Mouse (Mus musculus): ENCODE results near the gene Rnf20. TPM values are rescaled to one million over a fixed set of nuclear protein-coding genes. Genes with fewer than 3 reads are reported as not detected.
A peak's percentile ranks its signal among the peaks of the same experiment; 100 is the strongest.

The Rnf20 gene
- 15.6 and 16.4 TPM in 2 replicates for polyA plus RNA-seq (2015; fragmentation: Nextera tagmentation; extraction: Ambion mirVana)

DNA sequence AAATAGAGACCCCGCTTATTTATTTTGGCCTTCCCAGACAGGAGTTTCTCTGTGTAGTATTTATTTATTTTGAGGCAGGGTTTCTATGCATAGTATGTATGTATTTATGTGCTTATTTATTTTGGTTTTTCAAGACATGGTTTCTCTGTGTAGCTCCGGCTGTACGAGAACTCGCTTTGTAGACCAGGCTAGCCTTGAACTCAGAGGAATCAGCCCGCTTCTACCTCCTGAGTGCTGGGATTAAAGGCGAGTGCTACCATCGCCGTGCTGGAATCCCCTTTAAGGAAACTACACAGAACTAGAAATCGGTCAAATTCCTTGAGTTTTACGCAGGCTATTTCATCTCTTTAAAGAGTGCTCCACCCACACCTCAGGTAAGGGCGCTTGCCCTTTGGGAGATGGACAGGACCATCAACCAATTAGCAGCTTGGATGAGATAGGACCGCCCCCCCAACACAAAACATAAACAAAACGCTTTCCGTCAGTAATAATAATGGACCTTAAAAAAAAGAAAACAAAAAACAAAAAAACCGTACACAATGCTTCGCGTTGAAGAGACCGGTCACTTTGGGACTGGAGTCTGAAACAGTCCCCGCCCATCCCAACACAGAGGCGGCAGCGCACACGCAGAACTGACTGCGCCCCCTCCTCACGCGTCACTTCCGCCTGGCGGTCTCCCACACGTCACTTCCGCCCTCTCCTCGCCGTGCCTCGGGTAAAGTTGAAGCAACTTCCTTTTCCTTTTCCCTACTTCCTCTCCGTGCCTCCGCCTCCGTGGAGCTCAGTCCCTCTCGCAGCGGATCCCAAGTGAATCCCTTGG lies at the start of gene Rnf20:
Gene Rnf20 (plus strand): TSS at position 688 of the 820 bp plus-strand sequence.
- no peak for TF ChIP-seq CTCF (IDR thresholded peaks at IDR 0.05; ENCODE audit: low read depth)
- peak; percentile 96 for ATAC-seq
- peak within 1 kb of the TSS; percentile 78 for H3K9ac ChIP-seq (ENCODE audit: low read depth, low read length)
- H3K9me3 ChIP-seq (ENCODE audit: control insufficient read depth) = no peaks in the 10 kb centered on the region
- H3K4me2 ChIP-seq (replicated peaks; ENCODE audit: low read depth) = peak within 1 kb of the TSS; percentile 81
- H3K27ac ChIP-seq (ENCODE audit: low read depth, low read length) = peak within 1 kb of the TSS; percentile 83
- H3K36me3 ChIP-seq (ENCODE audit: control insufficient read depth, insufficient read depth) = peaks cover 13% of the 10 kb centered on the region
- no peaks in the 10 kb centered on the region for H3K27me3 ChIP-seq (replicated peaks; ENCODE audit: control insufficient read depth, insufficient read depth, low read length)
- WGBS = 2% methylated on average over 37 of the region's 37 CpGs
- no peaks in the 10 kb centered on the region for H3K4me1 ChIP-seq (replicated peaks; ENCODE audit: control insufficient read depth, insufficient read depth, low read length)
- H3K4me3 ChIP-seq (ENCODE audit: low read depth, low read length) = peak within 1 kb of the TSS; percentile 75

GRCm38 (mm10) chr4:49583965-49584831 lies 47.6 kb upstream of the Rnf20 start:
- Histone ChIP-seq H3K4me1 (replicated peaks; ENCODE audit: control insufficient read depth, insufficient read depth, low read length) (no peaks in the 10 kb centered on the region), H3K36me3 (ENCODE audit: control insufficient read depth, insufficient read depth) (peaks cover 9% of the 10 kb centered on the region; the same call in 1 of the 2 replicates), H3K27me3 (replicated peaks; ENCODE audit: control insufficient read depth, insufficient read depth, low read length) (no peaks in the 10 kb centered on the region), H3K4me2 (replicated peaks; ENCODE audit: low read depth) (no peak overlapping the region; the same call in 1 of the 2 replicates), H3K9me3 (ENCODE audit: control insufficient read depth) (no peaks in the 10 kb centered on the region), H3K4me3 (ENCODE audit: low read depth, low read length) (no peak overlapping the region), H3K9ac (ENCODE audit: low read depth, low read length) (no peak overlapping the region; the same call in 1 of the 2 replicates), H3K27ac (ENCODE audit: low read depth, low read length) (no peak overlapping the region)
- ATAC-seq = no peak
- WGBS = 33% methylated on average over 14 of the region's 14 CpGs
- no peak for TF ChIP-seq CTCF (IDR thresholded peaks at IDR 0.05; ENCODE audit: low read depth)

DNA sequence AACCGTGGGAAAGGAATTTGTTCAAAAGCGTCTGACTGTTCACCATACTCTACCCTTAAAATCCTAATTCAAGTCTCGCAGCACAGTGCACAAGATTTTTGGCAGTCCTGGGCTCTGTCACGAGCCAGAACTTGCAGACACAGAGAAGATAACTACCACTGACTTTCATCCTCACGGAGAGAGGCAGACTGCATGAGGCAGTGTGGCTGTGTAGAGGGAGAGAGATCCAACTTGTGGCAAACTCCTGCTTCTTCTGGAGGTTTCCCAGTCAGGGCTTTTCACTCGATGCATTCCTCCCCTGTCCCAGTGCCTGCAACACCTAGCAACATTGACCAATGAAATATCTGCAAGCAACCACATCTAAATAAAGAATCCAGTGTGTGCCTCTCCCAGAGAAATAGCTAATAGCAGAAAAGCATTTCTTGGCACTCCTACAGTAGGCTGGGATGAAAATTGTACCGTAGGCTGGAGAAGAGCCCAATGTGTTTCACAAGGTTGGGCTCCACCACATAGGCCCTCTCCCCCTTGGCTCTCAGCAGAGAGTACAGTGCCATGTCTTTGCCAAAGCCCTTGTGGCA lies 46.2 kb upstream of the Rnf20 start:
- no peak for TF ChIP-seq CTCF (IDR thresholded peaks at IDR 0.05; ENCODE audit: low read depth)
- ATAC-seq = no peak
- H3K27me3 ChIP-seq (replicated peaks; ENCODE audit: control insufficient read depth, insufficient read depth, low read length) = no peaks in the 10 kb centered on the region
- H3K4me2 ChIP-seq (replicated peaks; ENCODE audit: low read depth) = no peak overlapping the region
- H3K27ac ChIP-seq (ENCODE audit: low read depth, low read length) = no peak overlapping the region
- H3K9ac ChIP-seq (ENCODE audit: low read depth, low read length) = no peak overlapping the region
- no peaks in the 10 kb centered on the region for H3K4me1 ChIP-seq (replicated peaks; ENCODE audit: control insufficient read depth, insufficient read depth, low read length)
- 68% methylated on average over 7 of the region's 7 CpGs for WGBS
- peaks cover 9% of the 10 kb centered on the region; the same call in 1 of the 2 replicates for H3K36me3 ChIP-seq (ENCODE audit: control insufficient read depth, insufficient read depth)
- no peak overlapping the region for H3K4me3 ChIP-seq (ENCODE audit: low read depth, low read length)
- H3K9me3 ChIP-seq (ENCODE audit: control insufficient read depth) = no peaks in the 10 kb centered on the region

DNA sequence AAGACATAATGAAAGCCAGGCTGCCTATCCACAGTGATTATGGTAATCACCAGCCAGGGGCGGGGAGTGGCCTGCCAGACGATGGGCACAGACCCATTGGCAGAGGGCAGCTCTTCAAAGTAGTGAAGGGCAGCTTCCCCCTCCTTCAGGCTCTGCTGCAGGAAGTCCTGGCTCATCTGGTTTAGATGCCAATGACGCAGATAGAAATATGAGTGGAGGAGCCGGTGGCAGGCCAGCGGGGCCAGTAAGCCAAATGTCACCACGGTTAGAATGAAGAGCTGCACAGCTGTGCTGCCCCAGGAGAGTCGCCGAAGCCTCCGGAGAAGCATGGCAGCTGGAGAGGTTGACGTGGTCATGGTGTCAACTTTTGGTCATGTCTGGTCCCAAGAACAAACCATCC lies 45.0 kb upstream of the Rnf20 start:
- no peak overlapping the region for H3K4me3 ChIP-seq (ENCODE audit: low read depth, low read length)
- no peaks in the 10 kb centered on the region for H3K27me3 ChIP-seq (replicated peaks; ENCODE audit: control insufficient read depth, insufficient read depth, low read length)
- no peak overlapping the region for H3K27ac ChIP-seq (ENCODE audit: low read depth, low read length)
- peaks cover 9% of the 10 kb centered on the region; the same call in 1 of the 2 replicates for H3K36me3 ChIP-seq (ENCODE audit: control insufficient read depth, insufficient read depth)
- no peaks in the 10 kb centered on the region for H3K9me3 ChIP-seq (ENCODE audit: control insufficient read depth)
- 91% methylated on average over 10 of the region's 10 CpGs for WGBS
- no peak for ATAC-seq
- no peaks in the 10 kb centered on the region for H3K4me1 ChIP-seq (replicated peaks; ENCODE audit: control insufficient read depth, insufficient read depth, low read length)
- no peak overlapping the region for H3K4me2 ChIP-seq (replicated peaks; ENCODE audit: low read depth)
- TF ChIP-seq CTCF (IDR thresholded peaks at IDR 0.05; ENCODE audit: low read depth) = no peak
- H3K9ac ChIP-seq (ENCODE audit: low read depth, low read length) = no peak overlapping the region

- no peak overlapping the region for H3K9ac ChIP-seq (ENCODE audit: low read depth, low read length)
- ATAC-seq = peak; percentile 95
- H3K4me3 ChIP-seq (ENCODE audit: low read depth, low read length) = no peak overlapping the region
- 37% methylated on average over 2 of the region's 2 CpGs for WGBS
- peak overlapping the region; percentile 41; the same call in 1 of the 2 replicates for H3K27ac ChIP-seq (ENCODE audit: low read depth, low read length)
- TF ChIP-seq CTCF (IDR thresholded peaks at IDR 0.05; ENCODE audit: low read depth) = no peak
- no peak overlapping the region for H3K4me2 ChIP-seq (replicated peaks; ENCODE audit: low read depth)
- H3K36me3 ChIP-seq (ENCODE audit: control insufficient read depth, insufficient read depth) = peaks cover 9% of the 10 kb centered on the region; the same call in 1 of the 2 replicates
- H3K9me3 ChIP-seq (ENCODE audit: control insufficient read depth) = no peaks in the 10 kb centered on the region
- no peaks in the 10 kb centered on the region for H3K4me1 ChIP-seq (replicated peaks; ENCODE audit: control insufficient read depth, insufficient read depth, low read length)
- H3K27me3 ChIP-seq (replicated peaks; ENCODE audit: control insufficient read depth, insufficient read depth, low read length) = no peaks in the 10 kb centered on the region
Measured at GRCm38 (mm10) chr4:49590152-49590551, 41.7 kb upstream of the Rnf20 start.

DNA sequence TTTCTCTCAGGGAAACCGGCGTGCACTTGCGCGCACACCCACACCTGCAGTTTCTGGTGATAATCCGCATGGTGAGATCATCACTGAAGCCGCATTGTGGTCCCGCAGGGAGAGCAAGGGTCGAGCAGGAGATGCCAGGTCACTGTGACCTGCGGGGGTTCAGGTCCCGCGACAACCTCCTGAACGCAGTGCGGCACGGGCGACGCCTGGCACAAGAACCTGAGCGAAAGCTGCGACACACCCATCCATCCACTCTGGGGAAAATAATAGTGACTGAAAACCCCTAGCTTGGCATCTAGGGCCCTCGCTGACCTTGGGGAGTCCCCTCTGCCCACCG lies 35.0 kb upstream of the Rnf20 start:
- peak overlapping the region; percentile 96 for H3K4me2 ChIP-seq (replicated peaks; ENCODE audit: low read depth)
- 1% methylated on average over 20 of the region's 20 CpGs for WGBS
- H3K4me3 ChIP-seq (ENCODE audit: low read depth, low read length) = peak overlapping the region; percentile 81
- H3K9ac ChIP-seq (ENCODE audit: low read depth, low read length) = peak overlapping the region; percentile 84
- peak overlapping the region; percentile 90 for H3K27ac ChIP-seq (ENCODE audit: low read depth, low read length)
- no peaks in the 10 kb centered on the region for H3K27me3 ChIP-seq (replicated peaks; ENCODE audit: control insufficient read depth, insufficient read depth, low read length)
- H3K4me1 ChIP-seq (replicated peaks; ENCODE audit: control insufficient read depth, insufficient read depth, low read length) = no peaks in the 10 kb centered on the region
- ATAC-seq = peak; percentile 71
- no peaks in the 10 kb centered on the region for H3K36me3 ChIP-seq (ENCODE audit: control insufficient read depth, insufficient read depth)
- no peak for TF ChIP-seq CTCF (IDR thresholded peaks at IDR 0.05; ENCODE audit: low read depth)
- no peaks in the 10 kb centered on the region for H3K9me3 ChIP-seq (ENCODE audit: control insufficient read depth)
